Mouse (Mus musculus): ENCODE measurements at regions not wholly inside any gene's neighbourhood (a gene's known extent, or its start where the extent isn't known, plus 50 kb on each side); places are given as distances from the start of the nearest gene placed in this dataset.
"Not testable (repeated sequence)": the region's sequence is repeated elsewhere in the genome, so short reads cannot be mapped to it uniquely, and the experiment has no call there.

GRCm38 (mm10) chr1:26459892-26460291 is 227.4 kb downstream of the 4931408C20Rik start:
- intact Hi-C loops (cut with DNase I), result no loop called here
- no peak for DNase-seq

- no peak for DNase-seq
- intact Hi-C loops (cut with DNase I), result no loop called here
Measured at GRCm38 (mm10) chr1:26426383-26426782, 260.9 kb downstream of the 4931408C20Rik start.

DNA sequence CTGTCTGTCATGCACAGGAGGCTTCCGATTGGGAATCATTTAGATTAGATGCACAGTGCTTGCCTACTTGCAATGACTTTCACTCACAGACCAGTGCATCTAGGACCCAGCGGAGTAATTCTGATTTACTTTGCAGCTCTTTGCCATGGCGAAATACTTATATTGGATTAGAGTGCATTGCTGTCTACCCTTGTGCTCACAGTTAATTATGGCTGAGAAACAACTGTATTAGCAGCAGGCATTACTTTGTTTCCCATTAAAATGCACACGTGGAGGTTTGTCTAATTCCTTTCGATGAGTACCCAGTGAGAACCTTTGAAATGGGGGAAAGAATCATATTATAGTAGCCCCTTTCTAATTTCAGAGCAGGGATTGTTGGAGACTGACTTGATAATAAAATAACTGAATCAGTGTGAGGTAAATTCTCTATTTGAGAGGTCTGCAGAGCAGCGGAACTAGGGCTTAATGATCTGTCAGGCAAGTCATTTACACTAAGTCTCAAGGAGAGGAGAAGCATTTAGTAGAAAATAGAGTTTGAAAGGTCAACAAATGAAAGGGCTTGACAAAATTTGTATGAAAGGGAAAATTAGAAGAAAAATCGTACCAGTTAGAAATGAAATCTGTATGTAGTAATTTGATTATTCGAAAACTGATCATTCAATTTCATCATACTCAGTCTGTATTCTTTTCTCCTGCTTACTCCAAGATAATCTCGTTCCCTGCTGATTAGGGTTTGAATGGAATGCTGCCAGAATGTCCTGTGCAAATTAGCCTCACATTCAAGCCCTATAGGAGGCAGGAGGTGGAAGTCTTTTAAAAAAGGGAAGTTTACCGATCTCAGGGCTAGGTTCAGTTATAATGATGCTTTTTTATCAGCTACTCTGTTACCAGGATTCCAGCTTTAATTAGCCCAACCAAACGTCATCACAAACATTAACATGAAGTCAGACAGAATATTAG is 299.0 kb downstream of the 4931408C20Rik start:
- intact Hi-C loops (cut with DNase I), result no loop called here
- DNase-seq, result no peak

DNA sequence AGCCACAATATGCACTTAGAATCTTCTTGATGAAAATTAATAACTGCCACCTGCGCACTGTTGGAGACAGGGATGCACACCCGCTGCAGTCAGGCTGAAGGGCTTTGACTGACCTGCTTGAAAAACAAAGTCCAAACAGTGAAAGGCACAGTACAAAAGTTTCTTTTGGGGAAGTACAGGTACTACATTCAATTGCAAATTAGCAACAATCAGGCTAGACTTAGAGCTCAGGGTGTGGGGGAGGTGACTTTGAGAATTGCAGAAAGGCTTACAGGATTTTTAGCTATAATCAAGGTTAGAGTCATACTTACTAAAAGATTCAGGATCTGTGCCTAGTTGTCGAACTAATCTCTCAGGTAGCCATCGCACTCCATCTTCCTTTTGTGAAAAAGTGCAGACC is 346.7 kb downstream of the 4931408C20Rik start:
- intact Hi-C loops (cut with DNase I), result no loop called here
- DNase-seq, result no peak

DNA sequence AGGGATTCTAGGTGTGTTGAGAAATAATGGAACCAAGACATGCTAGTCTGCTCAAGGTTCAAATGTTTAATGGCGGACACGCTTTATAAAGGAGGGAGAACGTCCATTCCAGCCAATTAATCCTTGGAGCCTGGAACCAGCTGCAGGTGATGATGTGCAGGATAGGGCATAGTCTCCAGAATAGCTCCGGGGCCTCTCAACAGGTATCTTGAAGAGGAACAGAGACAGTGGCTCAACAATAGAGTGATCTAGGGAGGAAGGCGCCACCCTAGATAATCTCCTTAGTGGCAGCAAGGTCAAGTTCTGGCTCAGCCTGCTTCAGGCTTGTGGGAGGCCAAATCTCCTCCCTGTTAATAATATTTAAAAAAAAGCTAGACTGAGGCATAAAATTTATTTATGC is 347.4 kb downstream of the 4931408C20Rik start:
- intact Hi-C loops (cut with DNase I); DNase-seq: not testable (repeated sequence)

DNA sequence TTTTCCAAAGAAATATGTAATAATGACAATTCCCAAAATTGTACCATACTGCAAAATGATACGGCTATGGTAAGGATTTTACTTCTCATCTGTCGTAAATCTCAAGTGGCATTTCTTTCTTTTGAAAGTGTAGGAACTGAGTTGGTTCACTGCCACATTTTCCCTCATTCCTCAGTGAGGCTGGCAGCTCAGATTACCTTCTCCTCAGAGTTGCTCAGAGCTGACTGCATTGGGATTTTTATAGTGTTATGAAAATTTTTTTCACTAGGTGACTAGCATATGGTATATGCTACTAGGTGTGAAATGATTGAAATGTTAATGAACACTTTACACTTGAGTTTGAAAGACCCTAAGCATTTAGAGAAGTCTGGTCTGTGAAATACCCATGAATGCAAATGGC is 397.7 kb downstream of the 4931408C20Rik start:
- no peak for DNase-seq

GRCm38 (mm10) chr1:26282885-26283613 is 404.2 kb downstream of the 4931408C20Rik start:
- no peak for DNase-seq
- intact Hi-C loops (cut with DNase I), result no loop called here

More for the DNA sequence above, 397.7 kb downstream of the 4931408C20Rik start:
- intact Hi-C loops (cut with DNase I), result no loop called here

DNA sequence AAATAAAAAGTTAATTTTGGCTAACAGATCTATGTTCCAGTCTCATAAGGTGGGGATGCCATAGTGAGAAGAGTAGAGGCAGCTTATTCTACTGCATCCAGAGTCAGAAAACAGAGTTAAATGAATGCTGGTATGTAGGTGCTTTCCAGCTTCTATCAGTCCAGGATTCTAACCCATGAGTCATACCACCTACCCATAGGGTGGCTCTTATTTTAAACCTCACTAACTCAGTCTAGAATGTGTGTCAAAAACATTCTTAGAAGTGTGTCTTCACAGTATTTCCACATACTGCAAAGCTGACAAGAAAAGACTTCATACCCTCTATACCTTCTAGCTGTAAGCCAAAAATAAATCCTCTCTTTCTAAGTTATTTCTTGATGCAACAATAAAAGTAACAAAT is 410.7 kb downstream of the 4931408C20Rik start:
- intact Hi-C loops (cut with DNase I), result no loop called here
- no peak for DNase-seq

DNA sequence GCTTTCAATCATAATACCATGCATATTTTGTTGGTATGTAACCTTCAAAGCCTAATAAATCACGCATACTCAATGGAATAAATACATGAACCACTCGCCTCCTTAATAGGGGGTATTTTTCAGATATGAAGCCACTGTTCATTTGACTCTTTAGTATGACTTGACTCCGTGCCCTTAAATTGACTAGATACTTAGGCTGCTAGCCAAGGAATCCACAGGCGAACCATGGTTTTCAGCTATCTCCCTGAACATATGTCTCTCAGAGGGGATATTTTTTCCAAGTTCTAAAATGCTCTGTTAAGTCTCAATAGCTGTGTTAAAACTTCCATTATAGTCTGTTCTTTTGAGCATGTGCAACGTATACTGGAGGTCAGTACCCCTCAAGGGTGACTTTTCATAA is 413.8 kb upstream of the Adgrb3 start:
- peak; percentile 11 for DNase-seq
- intact Hi-C loops (cut with DNase I), result no loop called here

DNA sequence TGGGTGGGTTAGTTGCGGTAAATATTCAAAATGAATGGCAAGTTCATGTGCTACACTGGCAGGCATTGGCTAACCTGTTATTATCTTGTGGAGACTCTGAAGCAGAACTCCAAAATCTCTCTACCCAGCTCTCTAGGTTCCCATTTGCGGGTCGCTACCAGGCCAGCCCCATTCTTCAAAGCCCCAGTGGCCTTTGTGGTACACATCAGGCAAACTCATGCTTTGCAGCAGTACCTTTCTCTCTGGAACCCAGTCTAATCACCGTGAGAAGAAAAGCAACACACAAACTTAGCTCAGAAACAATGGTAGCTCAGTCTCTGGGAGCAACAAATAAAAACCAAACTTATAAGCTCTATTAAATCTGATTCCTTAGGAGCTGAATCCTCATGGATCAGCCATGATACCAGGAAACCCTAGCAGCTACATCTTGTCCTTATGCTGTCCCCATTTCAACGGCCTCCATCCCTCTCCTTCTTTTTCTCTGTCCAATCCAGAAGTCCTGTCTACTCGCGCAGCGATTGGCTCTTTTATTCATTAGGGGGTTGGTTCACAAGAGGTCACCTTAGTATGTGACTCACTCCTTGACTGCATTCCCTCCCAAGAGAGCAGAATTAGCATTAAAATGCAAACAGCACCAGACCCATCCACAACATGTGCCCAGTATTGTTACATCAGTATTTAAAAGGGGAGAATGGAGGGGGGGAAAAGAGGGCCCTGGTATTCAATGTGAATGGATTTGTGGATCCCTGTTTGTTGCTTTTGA is 400.0 kb upstream of the Adgrb3 start:
- intact Hi-C loops (cut with DNase I), result no loop called here
- no peak for DNase-seq

- intact Hi-C loops (cut with DNase I), result no loop called here
- DNase-seq, result no peak
Measured at GRCm38 (mm10) chr1:26204443-26204842, 374.9 kb upstream of the Adgrb3 start.
